Mouse (Mus musculus) stomach, postnatal 0 days (tissue): Measurements from ENCODE around the gene Gm44965.

ENCODE experiments used
- CTCF ChIP-seq: IDR thresholded peaks from 2 replicates; pipeline ENCODE4 v1.5.1; 2016; ENCODE audit warnings: antibody characterized with exemption, low read depth, mild to moderate bottlenecking, moderate library complexity
- EP300 ChIP-seq: optimal IDR thresholded peaks from 2 replicates; pipeline ENCODE3; 2016; ENCODE audit warnings: antibody characterized with exemption

GRCm38 (mm10) chr6:48646995-48647394 is 53.3 kb downstream of the Gm44965 start, which contains the start of gene Gimap8:
- peak; percentile 68 for TF ChIP-seq CTCF
- no peak for TF ChIP-seq EP300
